Mouse (Mus musculus) spleen, adult 18-20 months (tissue): ENCODE measurements around the gene Atg5.

Experiments
- DNase-seq, 2 experiments: peaks; one replicate each; pipeline ENCODE4 v3.0.0; 2022; ENCODE audit warnings: mixed read lengths in 2 of 2

Gene Atg5

DNA sequence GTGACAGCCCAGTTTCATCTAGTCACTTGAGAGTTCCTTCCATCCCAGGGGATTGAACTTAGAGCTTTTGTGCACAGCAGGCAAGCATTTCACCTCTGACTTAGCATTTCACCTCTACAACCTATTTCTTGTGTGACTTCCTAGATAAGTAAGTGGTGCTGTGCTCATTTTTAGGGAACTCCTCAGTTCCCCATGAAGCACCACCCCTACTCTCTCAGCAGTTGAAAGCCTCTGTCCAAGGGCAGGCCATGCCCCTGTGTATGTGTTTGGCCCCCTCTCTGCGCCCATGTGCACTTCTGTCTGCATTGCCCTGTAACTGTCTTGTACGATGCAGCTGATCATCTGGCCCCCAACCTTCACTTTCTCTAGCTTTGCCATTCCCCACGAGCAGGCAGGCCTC is 132.0 kb downstream of the Atg5 start:
- DNase-seq: no peak

DNA sequence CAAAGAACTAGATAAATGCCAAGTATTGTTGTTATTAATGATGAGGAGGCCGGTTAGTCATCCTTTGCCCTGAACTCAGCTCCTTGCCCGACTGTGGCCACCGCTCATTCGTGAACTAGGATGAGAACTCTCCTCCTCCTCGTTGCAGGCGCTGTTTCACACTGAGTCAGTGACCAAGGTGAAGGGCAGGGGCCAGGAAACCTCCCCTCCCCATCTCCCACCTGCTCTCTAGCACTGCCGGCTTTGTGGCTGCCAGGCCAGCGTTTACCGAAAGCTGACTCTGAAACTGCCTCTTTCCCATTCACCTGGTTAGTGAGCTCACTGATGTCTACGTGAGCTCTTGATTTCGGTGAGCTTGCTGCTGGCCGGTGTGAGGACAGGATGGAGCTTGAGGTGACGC is 132.4 kb downstream of the Atg5 start:
- no peak for DNase-seq

DNA sequence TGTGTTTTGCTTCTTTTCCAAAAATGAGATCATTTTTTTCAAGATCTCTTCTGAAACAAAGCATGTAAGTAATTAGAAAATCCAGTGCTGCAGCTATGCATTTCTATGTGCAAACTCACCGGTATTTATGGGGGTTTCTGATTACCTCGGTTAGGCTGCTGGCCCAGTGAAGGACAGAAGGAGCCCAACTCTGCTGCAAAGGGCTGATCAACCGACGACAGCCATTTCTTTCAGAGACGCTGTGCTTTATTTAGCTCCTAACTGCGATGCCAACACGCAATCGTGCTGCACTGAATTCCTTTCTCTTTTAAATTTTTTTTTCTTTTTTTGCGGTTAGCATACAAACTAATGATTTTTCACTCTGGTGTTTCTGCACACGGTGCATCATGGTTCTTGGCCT is 133.4 kb downstream of the Atg5 start:
- no peak for DNase-seq

DNA sequence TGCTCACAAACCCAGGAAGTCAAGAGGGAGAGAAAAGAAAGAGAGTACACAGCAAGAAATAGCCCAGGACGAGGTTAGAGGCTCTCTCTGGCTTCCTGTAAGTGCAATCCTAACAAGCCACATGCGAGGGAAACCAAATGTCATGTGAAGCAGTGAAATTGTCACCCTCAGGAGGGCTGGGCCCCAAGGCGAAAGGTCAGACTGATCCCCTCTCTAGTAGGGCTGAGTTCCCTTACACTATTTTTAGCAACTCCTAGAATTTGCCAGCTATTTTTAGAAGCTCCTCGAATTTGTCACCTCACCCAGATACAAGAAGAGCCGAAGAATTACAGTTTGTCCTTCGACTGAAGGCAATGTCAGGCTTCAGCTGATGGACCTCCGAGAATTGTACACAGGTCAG is 135.3 kb downstream of the Atg5 start:
- no peak for DNase-seq

DNA sequence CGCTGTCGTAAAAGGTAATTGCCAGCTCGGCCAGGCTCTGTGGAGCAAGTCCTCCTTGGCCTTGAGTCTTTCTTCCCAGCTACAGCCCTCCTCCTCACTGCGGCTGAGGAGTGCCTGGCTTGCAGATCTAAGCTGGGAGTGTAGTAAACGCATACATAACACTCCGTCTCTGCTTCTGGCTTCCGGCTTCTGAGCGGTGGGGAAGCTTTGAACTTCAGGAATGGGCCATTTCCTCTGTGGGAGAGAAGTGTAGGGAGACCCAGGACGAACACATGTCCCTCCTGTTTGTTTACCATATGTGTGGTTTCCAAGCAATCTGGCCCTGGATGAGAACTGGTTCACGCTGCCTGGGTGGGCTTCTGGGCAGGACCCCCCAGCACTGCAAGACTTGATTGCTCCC is 140.9 kb downstream of the Atg5 start:
- no peak for DNase-seq

DNA sequence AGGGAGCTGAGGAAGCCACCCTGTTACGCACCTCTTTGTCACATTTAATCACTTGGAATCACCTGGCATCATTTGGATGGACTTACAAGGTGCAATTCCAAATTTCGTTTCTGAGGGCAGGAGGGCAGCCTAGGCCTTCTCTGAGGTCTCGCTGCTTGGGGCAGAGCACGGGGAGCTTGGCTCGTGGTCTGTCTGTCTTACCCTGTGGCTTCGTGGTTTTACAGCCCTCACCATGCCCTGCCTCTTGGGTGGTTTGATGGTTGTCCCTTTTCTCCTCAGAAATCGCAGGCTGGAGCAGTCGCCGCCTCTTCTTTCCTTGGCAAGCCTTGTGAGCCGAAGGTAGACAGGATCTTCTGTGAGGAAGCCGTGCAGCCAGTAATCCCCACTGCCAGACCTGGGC is 141.8 kb downstream of the Atg5 start:
- no peak for DNase-seq
